Mouse (Mus musculus): ENCODE data around the gene Ncmap. TPM values are rescaled to one million over a fixed set of nuclear protein-coding genes. Genes with fewer than 3 reads are reported as not detected.

The Ncmap gene
- total RNA-seq, 4 experiments from 2014 or later: not detected

DNA sequence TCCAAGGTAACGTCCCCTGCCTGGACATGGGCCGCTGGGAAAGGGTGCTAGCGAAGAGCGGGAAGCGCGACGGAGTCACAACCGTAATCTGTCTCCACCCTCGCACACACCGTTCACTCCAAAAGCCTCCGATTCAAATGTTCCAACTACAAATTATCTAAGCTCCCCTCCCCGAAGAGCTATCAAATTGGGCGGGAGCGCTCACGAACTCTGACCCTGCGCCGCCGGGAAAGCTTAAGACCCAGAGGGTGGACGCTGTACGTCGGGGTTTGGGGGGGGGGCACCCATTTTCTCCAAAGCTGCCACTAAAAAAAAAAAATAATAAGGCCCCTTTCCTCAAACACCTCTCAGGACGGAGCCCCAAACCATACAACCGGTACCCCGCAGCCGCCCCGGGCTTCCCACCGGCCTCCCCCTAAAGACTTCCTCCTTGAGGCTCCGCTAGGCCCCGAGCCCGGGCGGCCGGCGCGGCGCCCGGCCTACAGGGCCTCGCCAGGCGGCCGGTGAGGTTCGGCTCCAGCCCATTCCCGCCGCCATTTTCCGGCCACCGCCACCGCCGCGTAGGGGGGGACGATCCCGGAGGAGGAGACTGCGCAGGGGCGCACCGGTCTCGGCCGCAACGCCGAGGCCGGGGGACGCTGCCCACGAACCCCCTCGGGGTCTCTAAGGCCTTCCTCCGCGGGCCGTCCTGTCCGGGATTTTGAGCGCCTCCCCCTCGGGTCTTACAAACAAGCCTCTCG, 45.5 kb downstream of the Ncmap start:
- DNase-seq (ENCODE audit: low spot score): no peak

DNA sequence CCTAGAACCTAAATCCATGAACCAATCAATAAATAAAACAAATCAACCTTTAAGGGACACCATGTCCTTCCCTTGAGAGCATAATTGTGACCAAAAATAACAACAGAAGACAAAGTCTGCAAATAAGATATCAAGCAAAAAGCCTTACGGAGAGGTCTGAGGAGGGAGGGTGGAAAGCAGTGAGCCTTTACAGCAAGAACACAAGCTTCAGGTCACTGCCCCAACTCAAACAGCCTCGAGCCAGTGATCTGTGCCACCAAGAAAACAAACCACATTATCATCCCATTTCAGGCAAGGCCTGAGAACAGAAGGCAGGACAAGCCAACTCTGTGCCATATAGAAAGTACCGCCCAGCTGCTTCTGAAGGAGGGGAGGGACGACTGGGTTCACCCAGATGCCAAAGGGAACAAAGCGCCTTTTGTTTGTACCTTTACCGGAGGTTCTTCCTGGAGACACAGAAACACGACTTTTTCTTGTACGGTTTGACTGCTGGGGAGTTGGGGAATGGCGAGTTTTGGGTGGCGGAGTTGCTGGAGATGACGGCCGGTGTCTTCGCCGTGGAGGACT, 60.6 kb downstream of the Ncmap start:
- DNase-seq (ENCODE audit: low spot score): no peak

DNA sequence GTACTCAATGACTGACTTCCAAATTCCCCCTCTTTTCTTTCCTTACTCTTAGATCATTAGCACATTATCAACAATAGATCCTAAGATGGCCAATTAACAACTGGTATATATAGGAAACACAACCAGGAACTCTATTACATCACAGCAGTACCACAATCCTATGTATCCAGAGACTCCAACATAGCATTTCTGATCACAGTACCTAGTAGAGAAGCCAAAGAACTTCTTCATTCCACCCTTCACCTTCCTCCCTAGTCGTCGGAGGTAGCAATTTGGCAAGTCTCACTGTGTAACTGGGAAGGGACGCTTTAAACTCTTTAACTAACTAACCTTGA, 62.0 kb downstream of the Ncmap start:
- no peak for DNase-seq (ENCODE audit: low spot score)

DNA sequence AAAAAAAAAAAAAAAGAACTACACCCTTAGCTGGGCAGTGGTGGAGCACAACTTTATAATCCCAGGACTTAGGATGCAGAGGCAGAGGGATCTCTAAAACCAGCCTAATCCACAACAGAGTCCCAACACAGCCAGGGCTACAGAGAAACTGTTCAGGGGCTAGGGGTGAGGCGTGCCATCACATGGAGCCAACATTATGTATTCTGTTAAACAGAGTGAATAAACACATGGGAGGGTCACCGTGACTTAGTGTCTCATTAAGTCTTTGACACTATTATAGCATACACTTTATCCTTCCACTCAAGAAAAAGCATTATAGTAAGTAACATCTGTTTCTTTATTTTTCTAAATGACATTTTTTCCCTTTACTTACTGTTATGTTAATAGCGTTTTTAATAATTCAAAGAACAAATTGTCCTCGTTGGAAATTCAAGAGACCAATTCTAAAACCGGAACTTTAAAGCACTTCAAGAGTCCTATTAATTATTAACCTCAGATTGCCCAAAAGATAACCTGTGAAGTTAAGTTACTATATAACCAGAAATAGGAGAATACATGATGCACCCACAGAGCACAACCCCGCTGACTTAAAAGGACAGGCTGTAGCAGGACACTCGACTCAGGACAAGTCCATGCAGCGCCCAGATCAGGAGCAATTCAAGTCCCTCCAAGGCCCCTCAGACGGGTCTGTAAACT, 62.6 kb downstream of the Ncmap start:
- no peak for DNase-seq (ENCODE audit: low spot score)

DNA sequence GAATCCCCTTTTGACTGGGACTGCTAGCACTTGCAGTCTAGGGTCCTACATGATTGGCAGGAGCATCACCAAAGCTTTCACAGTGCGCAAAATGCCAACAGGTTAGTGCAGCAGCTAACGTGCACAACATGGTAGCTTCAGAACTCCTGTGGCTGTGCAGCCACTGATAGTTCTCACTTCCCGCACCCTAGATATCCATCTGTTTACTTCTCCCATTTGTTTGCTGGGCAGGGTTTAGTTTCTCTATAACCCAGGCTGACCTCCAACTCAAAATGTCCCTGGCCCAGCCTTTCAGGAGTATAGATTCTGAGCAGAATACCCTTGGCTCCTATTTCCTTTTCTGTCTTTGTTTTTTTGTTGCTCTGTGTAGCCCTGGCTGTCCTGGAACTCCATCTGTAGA, 71.6 kb downstream of the Ncmap start:
- DNase-seq (ENCODE audit: low spot score): no peak

DNA sequence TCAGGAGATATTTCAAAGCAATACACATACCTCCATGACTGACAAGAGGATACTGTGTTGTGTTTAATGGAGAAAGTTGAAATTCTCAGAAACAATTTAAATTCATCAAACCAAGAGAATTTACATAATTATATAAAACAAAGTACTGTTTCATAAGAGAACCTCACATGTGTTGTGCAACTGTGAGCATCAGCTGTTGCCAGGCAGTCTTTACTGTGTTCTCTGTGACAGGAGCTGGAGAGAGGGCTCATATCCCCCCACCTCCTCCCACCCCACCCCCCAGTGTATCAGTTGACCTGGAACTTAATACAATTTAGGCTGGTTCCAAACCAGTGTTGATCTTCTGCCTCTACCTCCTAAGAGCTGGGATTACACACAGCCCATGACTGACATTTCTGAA, 72.0 kb downstream of the Ncmap start:
- no peak for DNase-seq (ENCODE audit: low spot score)

DNA sequence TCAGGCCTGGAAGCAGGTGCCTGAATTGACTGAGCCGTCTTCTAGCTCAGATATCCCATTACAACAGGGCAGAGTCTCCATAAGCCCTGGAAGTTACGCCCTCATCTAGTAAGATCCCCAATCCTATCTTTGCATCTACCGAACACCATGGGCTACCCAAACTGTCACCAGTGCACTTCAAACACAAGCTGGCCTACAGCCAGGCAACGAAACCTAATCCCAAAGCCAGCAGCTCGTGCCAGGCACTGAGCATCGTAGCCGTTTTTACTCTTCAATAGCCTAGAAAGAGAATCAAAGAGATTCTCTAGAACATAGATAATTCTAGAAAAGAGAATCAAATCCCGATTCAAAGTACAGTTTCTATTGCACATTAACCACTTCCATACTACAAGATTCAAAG, 75.0 kb downstream of the Ncmap start:
- no peak for DNase-seq (ENCODE audit: low spot score)

Small RNAs within 50 kb of the gene (microRNA-seq; reads per million reads assigned to microRNA genes)
- gene Mir700: 375 reads per million, percentile 73 among the genes with 10 or more reads in this experiment

Other genes with a start within 250 kb of the Ncmap start
- 100 to 1,000 TPM; 236 to 258 (median 249) TPM for gene Clic4, start 125.4 kb downstream of the Ncmap start, total RNA-seq (2022)
- gene Srrm1, start 44.9 kb downstream of the Ncmap start, total RNA-seq (2022): 10 to 100 TPM; 47.4 to 70.9 (median 55.8) TPM
- 10 to 100 TPM in 1 of 4 experiments, 1 to 10 TPM in 3; 9.4 to 12.9 (median 9.6) TPM for gene Rcan3, start 35.6 kb upstream of the Ncmap start, total RNA-seq (2022)
- under 1 TPM in 2 of 4 experiments, not detected in 2; 0.22 to 0.44 TPM for gene Stpg1, start 96.6 kb upstream of the Ncmap start, total RNA-seq (2022)
- 10 to 100 TPM; 42.2 to 55.4 (median 44.1) TPM for gene Nipal3, start 96.8 kb upstream of the Ncmap start, total RNA-seq (2022)
- gene Grhl3, start 175.4 kb upstream of the Ncmap start, total RNA-seq (2022): not detected

Measured in heart, adult 8-10 months (tissue).